Mouse (Mus musculus) CH12.LX (cell line): ENCODE results near the gene Tchp. TPM values are rescaled to one million over a fixed set of nuclear protein-coding genes. Genes with fewer than 3 reads are reported as not detected.

Source experiments
- DNase-seq: peaks from one replicate; pipeline ENCODE4 v3.0.0-alpha.2; 2013; ENCODE audit errors: extremely low read depth
- H3K27ac ChIP-seq: 2 replicates; pipeline ENCODE4 v1.5.1; 2012; ENCODE audit warnings: low read depth, mild to moderate bottlenecking, control low read depth, moderate library complexity; ENCODE audit not compliant: insufficient read depth
- H3K27me3 ChIP-seq: replicated peaks from 2 replicates; pipeline ENCODE3; 2012; ENCODE audit warnings: inconsistent platforms
- H3K36me3 ChIP-seq, 2 experiments: replicated peaks in 1 of 2; 2 replicates each; pipeline versions ENCODE3 to v1.6.1; 2012; ENCODE audit warnings: inconsistent platforms in 1 of 2, low read length in 1 of 2, mild to moderate bottlenecking in 1 of 2, mixed read lengths in 1 of 2, moderate library complexity in 1 of 2; ENCODE audit not compliant: control insufficient read depth in 1 of 2, insufficient read depth in 1 of 2
- H3K4me1 ChIP-seq, 2 experiments: 2 replicates each; pipeline ENCODE4 v1.6.1; 2012; ENCODE audit warnings: inconsistent platforms in 1 of 2, moderate library complexity in 1 of 2; ENCODE audit not compliant: insufficient read depth in 2 of 2, control insufficient read depth in 1 of 2
- H3K4me2 ChIP-seq: 2 replicates; pipeline ENCODE4 v1.6.1; 2012; ENCODE audit warnings: low read depth, mild to moderate bottlenecking, control low read depth; ENCODE audit not compliant: poor library complexity, insufficient read depth, severe bottlenecking
- H3K4me3 ChIP-seq, 3 experiments: fragments of 150-350 bp in 1 of 3; sonication (generic) in 1 of 3; replicated peaks in 1 of 3; 2 replicates each; pipeline versions ENCODE3 to v1.5.1; 2011 to 2012; ENCODE audit warnings: low read depth in 2 of 3, low read length in 2 of 3, mild to moderate bottlenecking in 2 of 3, moderate library complexity in 2 of 3, control low read depth in 1 of 3, improper control_type of control experiment in 1 of 3, inconsistent platforms in 1 of 3, mixed read lengths in 1 of 3; ENCODE audit not compliant: poor library complexity in 1 of 3
- H3K79me2 ChIP-seq: replicated peaks from 2 replicates; pipeline ENCODE4 v1.6.1; 2012; ENCODE audit warnings: mild to moderate bottlenecking, moderate library complexity; ENCODE audit not compliant: control insufficient read depth, poor library complexity, insufficient read depth, severe bottlenecking; ENCODE audit errors: extremely low read depth
- H3K9ac ChIP-seq: 2 replicates; pipeline ENCODE4 v1.6.1; 2012; ENCODE audit warnings: low read depth, mild to moderate bottlenecking, control low read depth, moderate library complexity; ENCODE audit not compliant: insufficient read depth
- H3K9me3 ChIP-seq: replicated peaks from 2 replicates; pipeline ENCODE3; 2012; ENCODE audit warnings: low read length, inconsistent platforms, mixed read lengths
- CHD2 ChIP-seq: IDR thresholded peaks from 2 replicates; pipeline ENCODE4 v1.6.1; 2011; ENCODE audit warnings: low read length, improper control_type of control experiment
- CTCF ChIP-seq, 2 experiments: IDR thresholded peaks in 1 of 2; conservative IDR thresholded peaks in 1 of 2; 2 replicates each; pipeline ENCODE4 v1.5.1; 2011 to 2012; ENCODE audit warnings: low read depth in 2 of 2, low read length in 2 of 2, improper control_type of control experiment in 1 of 2, inconsistent platforms in 1 of 2, mild to moderate bottlenecking in 1 of 2, moderate library complexity in 1 of 2
- ELF1 ChIP-seq: IDR thresholded peaks from 2 replicates; pipeline ENCODE4 v1.6.1; 2014; ENCODE audit warnings: low read depth, mild to moderate bottlenecking, inconsistent platforms, low read length, improper control_type of control experiment
- GABPA ChIP-seq: IDR thresholded peaks from 2 replicates; pipeline ENCODE4 v1.6.1; 2012; ENCODE audit warnings: low read depth, low read length, improper control_type of control experiment, inconsistent platforms; ENCODE audit not compliant: insufficient replicate concordance
- HCFC1 ChIP-seq: IDR thresholded peaks from 2 replicates; pipeline ENCODE4 v1.6.1; 2012; ENCODE audit warnings: low read depth, mild to moderate bottlenecking, inconsistent platforms, low read length, improper control_type of control experiment
- JUN ChIP-seq: IDR thresholded peaks from 2 replicates; pipeline ENCODE4 v1.6.1; 2011; ENCODE audit warnings: low read depth, mild to moderate bottlenecking, low read length, improper control_type of control experiment, moderate library complexity; ENCODE audit not compliant: insufficient read depth
- KAT2A ChIP-seq: IDR thresholded peaks from 2 replicates; pipeline ENCODE4 v1.6.1; 2012; ENCODE audit warnings: low read length, improper control_type of control experiment, inconsistent platforms; ENCODE audit not compliant: insufficient replicate concordance
- MAZ ChIP-seq: IDR thresholded peaks from 2 replicates; pipeline ENCODE4 v1.6.1; 2012; ENCODE audit warnings: low read depth, mild to moderate bottlenecking, inconsistent platforms, low read length, improper control_type of control experiment, moderate library complexity
- MEF2A ChIP-seq: IDR thresholded peaks from 2 replicates; pipeline ENCODE4 v1.6.1; 2014; ENCODE audit warnings: low read depth, mild to moderate bottlenecking, inconsistent platforms, low read length, improper control_type of control experiment, borderline replicate concordance
- MXI1 ChIP-seq: IDR thresholded peaks from 2 replicates; pipeline ENCODE4 v1.6.1; 2011; ENCODE audit warnings: mild to moderate bottlenecking, low read depth, low read length, improper control_type of control experiment
- MYC ChIP-seq: IDR thresholded peaks from 2 replicates; pipeline ENCODE4 v1.6.1; 2011; ENCODE audit warnings: low read depth, mild to moderate bottlenecking, improper control_type of control experiment, low read length
- NELFE ChIP-seq: IDR thresholded peaks from 2 replicates; pipeline ENCODE4 v1.6.1; 2011; ENCODE audit warnings: low read depth, low read length, improper control_type of control experiment
- NRF1 ChIP-seq: IDR thresholded peaks from 2 replicates; pipeline ENCODE4 v1.6.1; 2014; ENCODE audit warnings: low read depth, mild to moderate bottlenecking, inconsistent platforms, low read length, improper control_type of control experiment, moderate library complexity
- POLR2A ChIP-seq: IDR thresholded peaks from 2 replicates; pipeline ENCODE4 v1.6.1; 2011; ENCODE audit warnings: low read depth, mild to moderate bottlenecking, improper control_type of control experiment, low read length
- POLR2AphosphoS2 ChIP-seq: IDR thresholded peaks from 2 replicates; pipeline ENCODE4 v1.6.1; 2011; ENCODE audit warnings: low read depth, low read length, improper control_type of control experiment
- RAD21 ChIP-seq: IDR thresholded peaks from 2 replicates; pipeline ENCODE4 v1.6.1; 2011; ENCODE audit warnings: low read depth, mild to moderate bottlenecking, low read length, improper control_type of control experiment, moderate library complexity
- RCOR1 ChIP-seq: conservative IDR thresholded peaks from 2 replicates; pipeline ENCODE4 v1.6.1; 2012; ENCODE audit warnings: low read depth, mild to moderate bottlenecking, inconsistent platforms, low read length, improper control_type of control experiment
- SIN3A ChIP-seq: IDR thresholded peaks from 2 replicates; pipeline ENCODE4 v1.6.1; 2012; ENCODE audit warnings: low read length, improper control_type of control experiment, inconsistent platforms
- SMC3 ChIP-seq: IDR thresholded peaks from 2 replicates; pipeline ENCODE4 v1.6.1; 2011; ENCODE audit warnings: low read depth, low read length, improper control_type of control experiment
- TBP ChIP-seq: conservative IDR thresholded peaks from 2 replicates; pipeline ENCODE4 v1.6.1; 2011; ENCODE audit warnings: low read depth, low read length, improper control_type of control experiment
- TCF12 ChIP-seq: IDR thresholded peaks from 2 replicates; pipeline ENCODE4 v1.6.1; 2014; ENCODE audit warnings: low read depth, mild to moderate bottlenecking, inconsistent platforms, low read length, improper control_type of control experiment
- UBTF ChIP-seq: IDR thresholded peaks from 2 replicates; pipeline ENCODE4 v1.6.1; 2012; ENCODE audit warnings: low read depth, mild to moderate bottlenecking, inconsistent platforms, low read length, improper control_type of control experiment, moderate library complexity
- USF1 ChIP-seq: IDR thresholded peaks from 2 replicates; pipeline ENCODE4 v1.6.1; 2014; ENCODE audit warnings: low read depth, mild to moderate bottlenecking, inconsistent platforms, low read length, improper control_type of control experiment
- ZKSCAN1 ChIP-seq: IDR thresholded peaks from 2 replicates; pipeline ENCODE4 v1.6.1; 2012; ENCODE audit warnings: low read depth, inconsistent platforms, low read length, improper control_type of control experiment, borderline replicate concordance
- ZMIZ1 ChIP-seq: IDR thresholded peaks from 2 replicates; pipeline ENCODE4 v1.6.1; 2012; ENCODE audit warnings: low read depth, mild to moderate bottlenecking, inconsistent platforms, low read length, improper control_type of control experiment
- ZNF384 ChIP-seq: IDR thresholded peaks from 2 replicates; pipeline ENCODE4 v1.6.1; 2012; ENCODE audit warnings: low read depth, low read length, improper control_type of control experiment, inconsistent platforms
- dilution Hi-C: fragments of 300-500 bp; cut with MboI; formaldehyde crosslinking; loops from 2 replicates; pipeline ENCODE4 v1.14.3; 2020; ENCODE audit warnings: low sequenced_read_pairs; ENCODE audit not compliant: extremely low pct_unique_long_range_greater_than_20kb, extremely low pct_ligation_motif_present
- in situ Hi-C: fragments of 300-500 bp; cut with MboI; formaldehyde crosslinking; loops from 3 replicates; pipeline ENCODE4 v1.14.3; 2019; ENCODE audit warnings: low sequenced_read_pairs, low pct_ligation_motif_present, low pct_unique_long_range_greater_than_20kb, mixed read lengths
- polyA plus RNA-seq: library from polyadenylated mRNA; unstranded; fragments of >175 nt; gene quantifications from 2 replicates; pipeline ENCODE4 v1.2.1, GENCODE M21; 2012; ENCODE audit warnings: low read depth; ENCODE audit not compliant: insufficient read length
- total RNA-seq, 2 experiments: library from RNA; depleted of rRNA; stranded (reverse); fragments of 300-350 nt in 1 of 2; fragments of >200 nt in 1 of 2; gene quantifications; 2 replicates each; pipeline ENCODE4 v1.2.3; 2012 to 2014

The Tchp gene
- total and polyA plus RNA-seq, 3 experiments, result 4.3 to 11.6 (median 6.7) TPM

DNA sequence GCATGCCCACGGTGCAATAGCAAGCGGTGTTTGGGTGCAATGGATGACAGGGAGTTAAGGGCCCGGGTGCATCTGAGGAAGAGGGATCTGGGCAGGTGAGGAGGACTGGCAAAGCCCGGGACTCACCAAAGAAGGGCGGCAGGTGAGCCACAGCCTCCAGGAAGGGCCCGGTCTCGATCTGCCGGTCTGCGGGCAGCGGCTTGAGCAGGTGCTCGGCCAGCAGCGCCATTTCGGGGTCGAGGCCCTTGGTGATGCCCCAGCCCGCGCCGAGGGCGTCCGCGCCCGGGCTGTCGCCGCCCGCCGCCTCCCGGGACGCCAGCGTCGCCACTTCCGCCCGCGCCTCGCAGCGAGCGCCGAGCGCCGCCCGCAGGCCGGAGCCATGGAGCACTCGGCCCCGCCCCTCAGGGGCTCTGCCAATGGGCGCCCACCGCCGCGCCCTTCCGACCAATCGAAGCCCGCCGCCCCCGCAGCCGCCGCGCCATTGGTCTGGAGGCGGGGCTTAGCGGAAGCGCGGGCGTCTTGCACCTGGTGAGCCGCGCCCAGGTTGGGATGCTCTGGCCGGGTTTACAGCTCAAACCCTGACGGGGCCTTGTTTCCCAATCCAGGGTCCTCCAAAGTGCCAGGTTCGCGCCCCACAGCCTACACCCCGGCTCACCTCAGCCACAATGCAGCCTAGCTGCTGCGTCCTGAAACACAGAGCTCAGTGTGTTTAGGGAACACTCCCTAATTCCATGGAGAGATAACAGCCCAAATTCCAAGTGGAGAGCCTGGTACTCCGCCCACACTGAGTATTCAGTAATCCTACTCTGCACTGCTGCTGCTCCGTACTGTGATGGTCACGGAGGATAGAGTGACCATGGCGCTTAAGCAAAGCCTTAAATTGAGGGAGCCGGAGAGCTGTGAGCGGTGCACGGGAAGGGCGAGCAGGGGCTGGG lies 16.7 kb upstream of the Tchp start, which contains the start of gene Gltp:
Gene Gltp (minus strand): TSS at position 352 of the 935 bp plus-strand sequence.
- TF ChIP-seq ZNF384 (no peak), HCFC1 (no peak), POLR2AphosphoS2 (no peak), RCOR1 (no peak), MXI1 (no peak; the same call in 1 of the 2 replicates), CHD2 (peak; percentile 87), MYC (no peak), NELFE (peak; percentile 76), SIN3A (no peak), ZKSCAN1 (no peak), USF1 (no peak), ELF1 (peak; percentile 90), CTCF (conservative IDR thresholded peaks at IDR 0.05 in 1 of 2, IDR thresholded peaks at IDR 0.05 in 1 of 2; ENCODE audit: low read depth in 2 of 2, low read length in 2 of 2) (peak in 1 of 2 experiments; percentile 56; a peak in 2 of 4 replicates), MEF2A (0 out of 2 replicates have a peak, but pooled peaks have one; percentile 25), KAT2A (0 out of 2 replicates have a peak, but pooled peaks have one; percentile 31), POLR2A (peak; percentile 73), ZMIZ1 (peak; percentile 48; the same call in 1 of the 2 replicates), UBTF (no peak), SMC3 (peak; percentile 18), JUN (no peak), GABPA (no peak), TCF12 (peak; percentile 68; the same call in 1 of the 2 replicates), RAD21 (peak; percentile 20), MAZ (no peak), TBP (no peak), NRF1 (no peak; the same call in 1 of the 2 replicates)
- H3K4me2 ChIP-seq, result peak within 1 kb of the TSS; percentile 87
- in situ Hi-C loops, result loop anchor here (5.0 kb wide), 1 partner anchor 59 kb away; no protein-coding TSS in a partner anchor

More for the DNA sequence above, 16.7 kb upstream of the Tchp start, which contains the start of gene Gltp:
- Histone ChIP-seq H3K9ac (peak within 1 kb of the TSS; percentile 76), H3K79me2 (no peaks in the 10 kb centered on the region), H3K4me1 (peaks cover 13 to 39% of the 10 kb centered on the region in 2 experiments), H3K36me3 (peaks cover 0 to 18% of the 10 kb centered on the region in 2 experiments), H3K9me3 (no peaks in the 10 kb centered on the region), H3K27me3 (peaks cover 14% of the 10 kb centered on the region), H3K4me3 (peak within 1 kb of the TSS; percentile 79 to 94 (median 89)), H3K27ac (no peak within 1 kb of the TSS)
- dilution Hi-C loops, result no loop called here
- DNase-seq, result peak; percentile 91
